Comparison of ENCODE assay signal across 11 mouse cellular contexts in the genomic region with DNA sequence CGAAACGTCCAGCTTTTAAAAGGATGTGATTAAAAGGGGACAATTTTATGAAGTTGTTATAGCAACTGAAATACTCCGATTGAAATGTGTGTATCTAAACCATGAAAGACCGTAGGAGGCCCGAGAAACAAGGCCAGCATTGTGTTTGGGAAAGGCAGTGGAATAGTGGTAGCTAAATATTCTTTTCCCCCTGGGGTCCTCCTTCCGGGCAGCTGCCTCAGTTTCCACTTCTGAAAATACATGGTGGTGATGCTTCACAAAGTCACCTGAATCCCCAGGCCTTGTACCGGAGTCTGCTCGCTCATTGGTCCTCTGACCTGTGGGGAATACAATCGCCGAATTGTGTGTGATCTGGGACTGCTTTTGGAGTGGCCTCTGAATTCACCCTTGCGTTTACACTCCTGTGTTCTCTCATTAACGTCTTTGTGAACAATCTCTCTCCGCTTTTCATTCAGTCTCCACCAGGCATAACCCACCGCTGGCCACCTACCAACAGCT. TPM values are rescaled to one million over a fixed set of nuclear protein-coding genes. Genes with fewer than 3 reads are reported as not detected.
A peak's percentile ranks its signal among the peaks of the same experiment; 100 is the strongest.
DNase-seq lines count a peak whose midpoint lies in the region; ATAC-seq and TF ChIP-seq lines count a peak whose summit lies in the region.
"Had no signal": no experiment of that assay in that cellular context is flagged by ENCODE, and none has a peak within 500 bp of the region (broad histone marks: within the 10 kb centered on the region; RNA-seq: fewer than 3 reads in every experiment).

No protein-coding gene starts in this region.

- no peak for ATAC-seq in forebrain, embryonic 14.5 days
- ATAC-seq in limb, embryonic 12.5 days (ENCODE audit: insufficient number of reproducible peaks, insufficient read depth, low FRiP score, low TSS enrichment, low read depth), result no peak
- ATAC-seq: intestine, embryonic 15.5 days had no signal

- TF ChIP-seq CTCF in layer of hippocampus, adult 2 months (conservative IDR thresholded peaks at IDR 0.05), result no peak

- H3K4me2 ChIP-seq in forebrain, embryonic 14.5 days (ENCODE audit: low read length), result peak overlapping the region; percentile 32
- H3K4me2 ChIP-seq in limb, embryonic 12.5 days, result peak overlapping the region; percentile 38
- H3K4me2 ChIP-seq: intestine, embryonic 15.5 days; liver, embryonic 13.5 days had no signal

- H3K27ac ChIP-seq in layer of hippocampus, adult 2 months, result peak overlapping the region; percentile 61; the same call in 1 of the 2 replicates
- H3K27ac ChIP-seq in forebrain, embryonic 14.5 days (ENCODE audit: low read depth, low read length), result peak overlapping the region; percentile 69
- no peak overlapping the region for H3K27ac ChIP-seq in limb, embryonic 12.5 days
- H3K27ac ChIP-seq: intestine, embryonic 15.5 days; liver, embryonic 13.5 days had no signal

- no peak for DNase-seq in layer of hippocampus, adult 2 months (ENCODE audit: low spot score in 2 of 2)
- DNase-seq in layer of hippocampus, adult 9-11 months, result no peak
- peak; percentile 59 for DNase-seq in forebrain, embryonic 14.5 days (ENCODE audit: low spot score)
- DNase-seq in retina, embryonic 14.5 days (ENCODE audit: low spot score), result peak; percentile 59
- no peak for DNase-seq in layer of hippocampus, adult 18-20 months (ENCODE audit: low spot score in 2 of 2)
- DNase-seq in layer of hippocampus, postnatal 25 days (ENCODE audit: extremely low spot score in 1 of 2, low spot score in 1 of 2), result no peak
- no peak for DNase-seq in testis, postnatal 14 days (ENCODE audit: low spot score)
- DNase-seq: adrenal gland, adult 2 months; liver, embryonic 13.5 days had no signal

- H3K9me3 ChIP-seq in forebrain, embryonic 14.5 days (replicated peaks; ENCODE audit: control insufficient read depth, low read length), result no peaks in the 10 kb centered on the region
- no peaks in the 10 kb centered on the region for H3K9me3 ChIP-seq in limb, embryonic 12.5 days
- H3K9me3 ChIP-seq: intestine, embryonic 15.5 days; liver, embryonic 13.5 days had no signal

- WGBS in forebrain, embryonic 14.5 days, result 4% methylated on average over 14 of the region's 14 CpGs
- 26% methylated on average over 14 of the region's 14 CpGs for WGBS in limb, embryonic 12.5 days

- peaks cover 18% of the 10 kb centered on the region for H3K4me1 ChIP-seq in forebrain, embryonic 14.5 days (ENCODE audit: control insufficient read depth, insufficient read depth, low read length)
- peaks cover 43% of the 10 kb centered on the region for H3K4me1 ChIP-seq in limb, embryonic 12.5 days (replicated peaks)
- H3K4me1 ChIP-seq: intestine, embryonic 15.5 days had no signal

- no peaks in the 10 kb centered on the region for H3K36me3 ChIP-seq in forebrain, embryonic 14.5 days (ENCODE audit: control insufficient read depth, insufficient read depth, low read length)
- H3K36me3 ChIP-seq in limb, embryonic 12.5 days, result no peaks in the 10 kb centered on the region
- H3K36me3 ChIP-seq: intestine, embryonic 15.5 days; liver, embryonic 13.5 days had no signal

- H3K9ac ChIP-seq in forebrain, embryonic 14.5 days (ENCODE audit: low read length), result no peak overlapping the region; the same call in 1 of the 2 replicates
- no peak overlapping the region for H3K9ac ChIP-seq in limb, embryonic 12.5 days (replicated peaks)
- H3K9ac ChIP-seq: intestine, embryonic 15.5 days; liver, embryonic 13.5 days had no signal

- no peak overlapping the region; the same call in 1 of the 2 replicates for H3K4me3 ChIP-seq in layer of hippocampus, adult 2 months
- 0 out of 2 replicates have a peak overlapping the region, but pooled peaks have one; percentile 2 for H3K4me3 ChIP-seq in forebrain, embryonic 14.5 days (ENCODE audit: low read depth, low read length)
- no peak overlapping the region for H3K4me3 ChIP-seq in limb, embryonic 12.5 days (replicated peaks)
- H3K4me3 ChIP-seq: intestine, embryonic 15.5 days; liver, embryonic 13.5 days had no signal

- peaks cover 24% of the 10 kb centered on the region; the same call in 1 of the 2 replicates for H3K27me3 ChIP-seq in forebrain, embryonic 14.5 days (replicated peaks; ENCODE audit: control insufficient read depth, insufficient read depth, low read length)
- peaks cover 60% of the 10 kb centered on the region for H3K27me3 ChIP-seq in limb, embryonic 12.5 days

RNA-seq across cellular contexts. Expression of a gene that starts 46.0 kb away (rescaled TPM):
- 10 to 100 TPM; 26.2 to 28.9 TPM for total RNA-seq in layer of hippocampus, adult 2 months (2021)
- 16.0 and 18.9 TPM in 2 replicates for polyA plus RNA-seq in forebrain, embryonic 14.5 days (2014; fragmentation: Nextera tagmentation; extraction: Ambion mirVana)
- 16.8 and 17.5 TPM in 2 replicates for polyA plus RNA-seq in limb, embryonic 12.5 days (2016; fragmentation: Nextera tagmentation; extraction: Ambion mirVana)
- total RNA-seq in layer of hippocampus, adult 18-20 months (2021), result 10 to 100 TPM; 29.5 to 30.4 TPM
- 10 to 100 TPM; 24.5 to 28.2 TPM for total RNA-seq in layer of hippocampus, postnatal 25 days (2021)

Comparison
In these comparisons a context has a peak if more than half of its experiments do, and no peak if none do; other contexts are left out.
1. DNase-seq: peak in forebrain, embryonic 14.5 days (single experiment) and retina, embryonic 14.5 days (single experiment); none in layer of hippocampus, adult 2 months (0 of 2), layer of hippocampus, adult 9-11 months (single experiment), layer of hippocampus, adult 18-20 months (0 of 2), layer of hippocampus, postnatal 25 days (0 of 2) and testis, postnatal 14 days (single experiment).